Mouse (Mus musculus) forelimb bud, embryonic 11.5 days (tissue): ENCODE results near the gene Zfp266.

Source experiments
- DNase-seq: peaks from one replicate; pipeline ENCODE4 v3.0.0-alpha.2; 2012; ENCODE audit warnings: low read depth, low spot score

Zfp266 gene

DNA sequence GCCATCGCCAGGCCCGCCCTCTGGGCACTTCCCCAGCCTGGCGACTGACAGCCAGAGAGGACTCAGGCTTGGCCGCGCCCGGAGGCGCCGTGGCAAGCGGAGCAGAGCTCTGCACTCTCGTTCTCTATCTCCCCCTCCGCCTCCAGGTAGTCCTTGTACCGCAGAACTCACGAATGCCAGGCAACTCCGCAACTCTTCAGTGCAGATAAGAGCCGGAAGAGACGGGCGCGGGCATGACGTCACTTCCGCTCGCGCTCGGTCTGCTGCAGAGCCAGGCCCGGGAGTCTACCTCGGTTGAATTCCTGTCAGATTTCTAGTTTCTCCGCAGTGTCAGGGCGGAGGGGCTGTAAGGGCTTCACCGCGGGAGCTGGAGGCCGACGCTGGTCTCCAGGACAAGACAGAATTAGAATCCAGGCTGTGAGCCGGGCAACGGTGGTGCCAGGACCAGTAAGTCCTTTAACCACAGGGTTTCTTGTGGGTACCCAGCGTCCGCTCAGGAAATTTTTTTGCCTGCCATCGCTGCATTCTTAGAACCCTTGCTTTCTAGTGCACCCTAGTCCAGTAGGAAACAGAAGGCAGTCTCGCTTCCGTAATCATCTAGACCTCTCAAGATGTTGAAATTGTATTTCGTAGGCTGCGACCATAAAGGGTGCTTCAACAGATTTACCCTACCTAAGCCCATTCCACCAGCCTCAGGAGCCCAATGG, 28.5 kb downstream of the Zfp266 start, which contains the start of gene Zfp426:
Gene Zfp426, minus strand, starts transcription at position 220 of the 707 bp plus-strand sequence.
- DNase-seq = peak; percentile 93

DNA sequence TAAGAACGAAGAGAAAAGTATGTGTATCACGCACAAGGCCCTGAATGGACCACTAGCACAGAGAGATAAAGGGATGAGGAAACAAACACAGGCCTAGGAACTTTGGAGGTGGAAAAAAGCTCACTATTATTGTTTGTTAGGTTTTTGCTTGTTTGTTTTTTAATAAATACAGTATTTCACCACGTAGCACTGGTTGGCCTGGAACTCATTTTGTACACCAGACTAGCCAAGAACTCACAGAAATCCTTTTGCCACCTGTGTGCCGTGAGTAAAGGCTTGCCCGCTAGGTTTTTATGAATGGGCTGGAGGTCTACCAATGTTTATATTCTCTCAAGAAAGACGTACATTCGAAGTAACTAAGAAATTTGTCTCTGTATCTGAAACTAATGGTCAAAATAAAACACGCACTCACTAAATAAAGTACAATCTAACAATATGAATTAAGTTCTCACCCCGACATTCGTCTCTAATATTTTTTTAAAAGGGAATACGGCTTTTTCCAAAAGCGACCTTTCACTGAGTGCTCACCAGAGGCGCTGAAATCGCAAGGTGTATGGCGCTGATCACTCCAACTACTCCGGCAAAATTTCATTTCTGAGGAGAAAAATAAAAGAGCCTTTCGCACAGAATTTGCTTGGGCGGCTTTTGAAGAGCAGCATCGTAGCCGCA, 29.2 kb downstream of the Zfp266 start:
- DNase-seq = no peak

GRCm38 (mm10) chr9:20489536-20489935, 31.7 kb downstream of the Zfp266 start:
- no peak for DNase-seq

- no peak for DNase-seq
Observed at GRCm38 (mm10) chr9:20479396-20479795, 41.8 kb downstream of the Zfp266 start.

DNA sequence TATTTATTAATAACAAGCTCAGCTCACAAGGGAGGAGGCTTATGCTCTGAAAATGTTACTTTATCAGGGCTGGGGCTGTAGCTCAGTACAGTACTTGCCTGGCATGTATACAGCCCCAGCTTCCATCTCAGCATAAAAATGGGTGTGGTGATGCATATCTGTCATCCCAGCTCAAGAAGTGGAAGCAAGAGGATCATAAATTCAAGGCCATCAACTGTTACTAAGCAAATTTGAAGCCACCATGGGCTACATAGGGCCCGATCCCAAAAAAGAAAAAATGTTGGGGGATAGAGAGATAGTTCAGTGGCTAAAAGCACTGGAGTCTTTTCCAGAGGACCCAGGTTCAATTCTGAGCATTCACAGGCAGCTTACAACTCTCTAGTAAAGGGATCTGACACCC, 44.6 kb downstream of the Zfp266 start:
- no peak for DNase-seq

DNA sequence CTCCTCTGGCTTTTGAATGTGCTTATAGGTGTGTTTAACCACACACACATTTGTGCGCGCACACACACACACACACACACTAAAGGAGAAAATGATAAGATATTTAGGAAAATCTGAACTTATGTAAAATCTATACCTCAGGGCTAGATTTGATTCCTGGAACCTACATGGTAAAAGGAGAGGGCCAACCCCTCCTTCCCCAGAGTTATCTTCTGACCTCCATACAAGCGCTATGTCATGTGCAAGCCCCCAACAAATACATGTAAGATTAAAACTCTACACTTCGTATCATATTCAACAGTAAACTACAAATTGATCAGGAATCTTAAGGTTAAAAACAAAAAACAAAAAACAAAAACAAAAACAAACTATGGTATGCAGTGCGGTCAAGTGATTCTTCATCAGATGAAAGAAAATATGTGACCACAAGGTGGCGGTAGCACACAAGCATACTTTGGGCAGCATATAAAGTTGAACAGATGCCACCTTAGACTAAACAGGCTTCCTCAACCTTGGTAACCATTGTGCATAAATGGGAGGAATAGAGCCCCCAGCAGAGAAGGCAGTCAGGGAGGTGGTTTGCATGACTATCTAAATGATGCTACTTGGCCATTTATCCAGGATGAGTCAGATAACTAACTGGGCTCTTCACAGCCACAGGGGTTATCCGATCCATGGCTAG, 54.3 kb downstream of the Zfp266 start:
- peak; percentile 77 for DNase-seq

DNA sequence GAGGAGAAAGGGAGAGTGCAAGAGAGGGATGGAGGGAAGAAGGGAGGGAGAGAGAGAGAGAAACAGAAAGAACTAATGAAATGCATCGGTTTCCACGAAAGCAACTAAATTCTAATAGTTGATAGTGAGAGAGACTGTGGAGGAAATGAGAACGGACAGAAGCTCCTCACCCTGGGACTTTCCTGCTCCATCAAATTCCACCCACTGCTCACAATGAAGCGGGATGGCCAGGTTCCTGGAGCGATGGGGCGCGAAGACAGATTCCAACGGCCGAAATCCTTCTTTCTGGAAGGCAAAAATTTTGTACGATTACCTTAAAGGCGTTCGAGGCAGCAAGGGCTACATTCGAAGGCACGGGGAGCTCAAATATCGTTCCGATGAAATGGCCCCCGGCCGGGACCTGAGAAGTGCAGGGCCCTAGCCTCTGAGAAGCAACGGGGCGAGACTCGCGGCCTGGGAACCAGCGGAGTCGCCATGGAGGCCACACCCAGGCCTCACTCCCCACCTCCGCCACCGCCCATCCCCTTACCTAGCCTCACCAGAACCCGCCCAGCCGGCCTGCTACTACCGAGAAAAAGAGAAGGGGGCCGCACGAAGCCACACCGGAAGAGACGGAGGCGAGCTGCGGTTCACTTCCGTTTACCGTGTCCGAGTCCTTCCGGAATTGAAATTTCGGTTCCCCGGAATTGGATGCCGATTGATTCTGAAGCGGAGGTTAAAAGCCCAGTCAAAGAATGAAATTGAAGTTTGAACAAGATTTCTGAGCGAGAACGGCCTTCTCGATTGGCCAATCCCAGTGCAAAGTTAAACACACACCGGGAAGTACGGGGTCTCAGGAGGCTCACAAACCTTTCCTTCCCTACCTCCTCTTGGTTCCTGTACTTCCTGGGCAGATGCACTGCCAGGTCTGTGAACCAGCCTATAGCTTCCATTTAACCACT, 61.6 kb downstream of the Zfp266 start, which contains the start of gene Zfp26:
Gene Zfp26, minus strand, starts transcription at position 786 of the 941 bp plus-strand sequence.
- DNase-seq = peak; percentile 77

GRCm38 (mm10) chr9:20453647-20454046, 67.6 kb downstream of the Zfp266 start:
- no peak for DNase-seq

- no peak for DNase-seq
Observed at GRCm38 (mm10) chr9:20451493-20451892, 69.7 kb downstream of the Zfp266 start.
